Mouse (Mus musculus) cortical plate, adult 2 months (tissue): ENCODE measurements at regions not wholly inside any gene's neighbourhood (a gene's known extent, or its start where the extent isn't known, plus 50 kb on each side); places are given as distances from the start of the nearest gene placed in this dataset.

ENCODE experiments used
- CTCF ChIP-seq: fragments of 200-500 bp; IDR thresholded peaks from 2 replicates; pipeline ENCODE4 v1.5.1; 2011; ENCODE audit warnings: mild to moderate bottlenecking, control low read depth, low read length; ENCODE audit not compliant: insufficient read depth; ENCODE audit errors: extremely low read depth
- POLR2A ChIP-seq: fragments of 200-500 bp; IDR thresholded peaks from 2 replicates; pipeline ENCODE4 v1.6.1; 2011; ENCODE audit warnings: mild to moderate bottlenecking, low read length, control low read depth; ENCODE audit not compliant: insufficient read depth; ENCODE audit errors: extremely low read depth

DNA sequence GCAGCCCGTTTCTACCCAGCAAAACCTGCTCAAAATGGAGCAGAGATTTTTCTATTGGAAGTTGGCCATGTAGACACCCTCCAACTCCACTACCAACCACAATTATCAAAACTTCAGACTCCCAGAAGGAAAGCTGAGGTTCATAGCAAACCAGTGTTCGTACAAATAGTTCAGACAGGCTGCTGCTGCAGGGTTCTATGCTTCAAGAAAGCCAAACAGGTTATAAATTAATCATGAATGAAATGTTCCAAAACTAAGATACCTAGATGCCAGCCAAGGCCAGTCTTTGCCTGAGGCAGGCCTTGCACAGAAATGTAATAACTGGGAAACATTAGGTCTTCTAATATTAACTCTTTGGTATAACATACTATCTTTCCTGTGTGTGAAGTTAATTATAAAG is 158.9 kb downstream of the Il15 start:
- TF ChIP-seq POLR2A (no peak), CTCF (no peak)
